Mouse (Mus musculus) spleen, postnatal 14 days (tissue): ENCODE measurements around the gene Abca5.
"Not testable (repeated sequence)": the region's sequence is repeated elsewhere in the genome, so short reads cannot be mapped to it uniquely, and the experiment has no call there.

Experiments
- DNase-seq, 2 experiments: peaks; one replicate each; pipeline ENCODE4 v3.0.0; 2021 to 2022; ENCODE audit warnings: low spot score in 2 of 2

Gene Abca5

GRCm38 (mm10) chr11:110337289-110338245, at the start of gene Abca5:
Gene Abca5 (minus strand): TSS chr11:110337716.
- DNase-seq: peak; percentile 66 to 77

DNA sequence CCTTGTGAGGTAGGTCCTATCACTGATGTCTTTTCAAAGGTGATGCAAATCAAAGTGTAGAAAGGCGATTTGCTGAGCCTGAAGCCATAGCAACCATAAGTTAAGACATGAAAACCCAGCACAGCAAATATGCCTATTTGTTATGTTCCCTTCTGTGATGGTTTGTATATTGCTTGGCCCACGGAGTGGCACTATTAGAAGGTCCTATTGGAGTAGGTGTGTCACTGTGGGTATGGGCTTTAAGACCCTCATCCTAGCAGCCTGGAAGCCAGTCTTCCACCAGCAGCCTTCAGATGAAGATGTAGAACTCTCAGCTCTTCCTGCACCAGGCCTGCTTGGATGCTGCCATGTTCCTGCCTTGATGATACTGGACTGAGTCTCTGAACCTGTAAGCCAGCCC, 48.0 kb upstream of the Abca5 start:
- DNase-seq: no peak

DNA sequence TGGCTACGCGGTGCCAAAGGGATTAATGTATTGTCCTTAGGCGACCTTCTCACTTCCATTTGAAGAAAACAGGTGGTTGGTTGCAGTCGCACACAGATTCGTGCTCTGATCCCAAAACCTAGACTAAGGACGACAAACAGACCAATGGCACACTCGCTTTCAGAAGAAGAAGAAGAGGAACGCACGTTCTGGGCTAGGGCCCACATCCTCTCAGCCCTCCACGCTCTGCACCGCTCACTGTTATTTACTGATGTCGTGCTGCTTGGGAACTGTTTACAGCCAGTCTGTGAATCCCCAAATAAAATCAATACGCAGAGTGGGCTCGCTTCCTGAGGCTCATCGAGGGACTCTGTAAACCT, 42.8 kb upstream of the Abca5 start:
- no peak for DNase-seq

DNA sequence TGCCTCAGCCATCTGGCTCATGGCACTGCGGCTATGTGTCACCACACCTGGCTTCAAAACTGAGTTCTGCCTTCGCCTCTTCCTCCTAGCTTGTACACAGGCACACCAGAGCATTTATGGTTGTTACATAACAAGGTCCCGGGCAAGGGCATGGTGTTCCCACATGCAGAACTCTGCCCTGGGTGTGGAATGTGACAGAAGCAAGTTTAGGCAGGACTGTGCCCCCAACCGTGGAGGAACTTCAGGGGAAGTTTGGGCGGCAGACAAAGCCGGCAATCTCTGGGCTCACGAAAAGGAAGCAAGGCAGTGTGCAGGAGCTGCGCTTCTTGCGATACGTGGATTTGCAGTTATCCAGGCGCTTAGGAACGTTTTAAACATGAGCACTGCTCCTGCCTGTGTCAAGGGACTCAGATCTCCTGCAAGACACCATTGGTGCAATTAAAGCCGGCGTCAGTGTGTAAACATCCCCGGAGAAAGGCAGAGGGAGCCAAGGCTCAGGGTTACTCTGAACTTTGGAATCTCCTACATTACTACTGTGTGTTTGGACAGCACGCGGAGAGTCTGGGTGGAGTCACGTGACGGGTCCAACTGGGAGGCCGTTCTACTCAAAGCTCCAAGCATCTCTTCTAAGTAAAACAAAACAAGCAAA, 42.3 kb upstream of the Abca5 start:
- DNase-seq: no peak

GRCm38 (mm10) chr11:110374036-110374435, 36.5 kb upstream of the Abca5 start:
- no peak for DNase-seq

GRCm38 (mm10) chr11:110372266-110372954, 34.9 kb upstream of the Abca5 start:
- DNase-seq: no peak

DNA sequence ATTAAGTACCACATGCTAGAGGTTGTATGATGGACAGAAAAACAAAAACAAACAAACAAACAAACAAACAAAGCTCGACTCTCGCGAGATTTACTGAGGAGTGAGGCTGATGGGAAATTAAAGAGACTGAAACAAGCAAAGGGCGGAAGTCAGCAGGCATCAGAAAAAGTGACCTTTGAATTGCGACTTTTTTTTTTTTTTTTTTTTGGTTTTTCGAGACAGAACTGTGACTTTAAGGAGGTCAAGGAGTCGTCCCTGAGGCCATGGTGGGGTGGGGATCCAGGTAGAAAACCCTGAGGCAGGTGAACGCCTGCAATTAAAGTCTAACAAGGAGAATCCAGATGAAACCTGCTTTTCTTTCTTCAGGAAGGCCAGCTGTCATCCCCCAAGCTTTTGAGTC, 34.3 kb upstream of the Abca5 start:
- DNase-seq: no peak

DNA sequence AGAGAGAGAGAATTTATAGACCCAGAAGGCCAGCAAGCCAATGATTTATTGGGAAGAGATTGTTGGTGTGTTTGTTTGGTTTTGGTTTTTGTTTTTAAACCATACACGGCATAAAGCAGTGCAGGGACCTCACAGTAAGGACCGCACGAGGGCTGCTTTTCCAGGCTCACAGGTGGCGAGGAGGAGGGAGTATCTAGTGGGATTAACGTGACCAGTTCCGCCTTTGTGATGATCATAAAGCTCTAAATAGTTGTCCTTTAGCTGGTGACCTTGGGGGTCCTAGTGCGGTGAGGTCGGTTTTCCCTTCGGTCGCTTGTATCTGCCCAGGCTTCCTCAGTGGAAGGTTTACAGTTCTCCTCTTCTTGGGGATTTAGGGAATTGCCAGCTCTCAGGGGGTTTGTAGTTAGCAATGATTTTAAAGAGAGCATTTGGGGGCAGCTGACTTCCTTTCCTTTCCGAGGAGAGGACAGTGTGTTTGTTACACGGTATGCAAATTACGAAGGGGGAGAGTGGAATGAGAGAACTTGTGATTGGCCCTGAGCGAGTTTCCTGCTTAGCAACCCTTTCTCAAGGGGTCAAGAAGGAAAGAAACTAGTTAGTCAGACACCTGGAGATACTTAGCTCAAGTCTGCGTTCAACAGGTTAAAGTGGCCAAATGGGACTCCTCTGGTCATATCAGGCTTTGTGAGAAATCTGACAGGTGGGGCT, 31.9 kb upstream of the Abca5 start:
- no peak for DNase-seq

GRCm38 (mm10) chr11:110367638-110368037, 30.1 kb upstream of the Abca5 start:
- DNase-seq: no peak

GRCm38 (mm10) chr11:110366902-110367301, 29.4 kb upstream of the Abca5 start:
- no peak for DNase-seq

GRCm38 (mm10) chr11:110365016-110365415, 27.5 kb upstream of the Abca5 start:
- peak; percentile 33 to 70 for DNase-seq

- no peak for DNase-seq
Measured at GRCm38 (mm10) chr11:110357756-110358551, 20.4 kb upstream of the Abca5 start.

GRCm38 (mm10) chr11:110355131-110355530, 17.6 kb upstream of the Abca5 start:
- not testable (repeated sequence) for DNase-seq

- no peak for DNase-seq
Measured at GRCm38 (mm10) chr11:110354261-110354660, 16.7 kb upstream of the Abca5 start.

- no peak for DNase-seq
Measured at GRCm38 (mm10) chr11:110348170-110348569, 10.7 kb upstream of the Abca5 start.

DNA sequence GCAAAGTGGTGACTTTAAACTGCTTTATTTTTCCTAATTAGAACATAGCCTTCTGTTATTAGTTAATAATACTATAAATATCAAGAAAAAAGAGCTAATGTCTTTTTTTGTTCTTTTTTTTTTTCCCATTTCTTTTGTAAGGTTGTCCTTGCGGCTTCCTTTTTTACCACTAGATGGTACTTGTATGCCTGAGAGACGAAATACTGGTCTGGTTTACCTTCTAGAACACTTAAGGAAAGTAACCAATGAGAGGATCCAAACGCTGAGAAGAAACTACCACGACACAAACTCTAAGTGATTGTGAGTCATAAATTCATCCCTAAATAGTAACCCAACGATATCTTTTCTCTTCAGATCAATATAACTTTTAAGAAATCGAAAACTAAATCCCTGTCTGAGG, 10.3 kb upstream of the Abca5 start:
- DNase-seq: no peak

GRCm38 (mm10) chr11:110336814-110337288, 665 bp downstream of the Abca5 start:
- no peak for DNase-seq

DNA sequence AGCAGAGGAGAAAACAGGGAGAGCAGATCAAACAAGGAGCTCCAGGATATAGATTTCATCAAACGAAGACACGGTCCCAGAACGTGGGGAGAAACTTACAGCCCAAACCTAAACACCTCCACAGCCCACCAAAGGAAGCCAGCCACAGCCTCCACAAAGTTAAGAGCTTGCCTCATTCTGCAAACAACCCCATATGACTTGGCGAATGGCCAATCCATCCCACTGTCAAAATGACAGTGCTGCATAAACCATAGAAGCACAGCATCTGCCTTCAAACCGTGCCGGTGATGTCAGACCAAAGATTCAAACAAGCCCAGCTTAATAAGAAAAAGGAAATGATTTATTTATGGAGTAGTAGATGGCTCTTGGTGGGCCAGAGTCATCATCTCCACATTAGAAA, 7.4 kb downstream of the Abca5 start:
- no peak for DNase-seq

DNA sequence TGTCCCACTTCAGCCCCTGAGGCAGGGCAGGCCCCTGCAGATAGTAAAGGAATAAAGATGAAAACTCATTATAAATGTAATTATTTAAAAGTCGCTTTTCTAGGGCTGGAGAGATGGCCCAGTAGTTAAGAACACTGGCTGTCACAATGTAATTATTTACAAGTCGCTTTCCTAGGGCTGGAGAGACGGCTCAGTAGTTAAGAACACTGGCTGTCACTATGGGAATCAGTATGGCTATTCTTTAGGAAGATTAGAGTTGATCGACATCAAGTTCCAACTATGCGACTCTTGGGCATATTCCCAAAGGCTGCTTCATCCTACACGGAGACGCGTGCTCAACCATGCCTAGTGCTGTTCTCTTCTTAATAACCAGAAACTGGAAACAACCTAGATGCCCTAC, 15.2 kb downstream of the Abca5 start:
- DNase-seq: no peak

- DNase-seq: no peak
Measured at GRCm38 (mm10) chr11:110306475-110307168, 30.9 kb downstream of the Abca5 start.
